Mouse (Mus musculus): ENCODE data around the gene Satb1. TPM values are rescaled to one million over a fixed set of nuclear protein-coding genes. Genes with fewer than 3 reads are reported as not detected.

Satb1 gene
- polyA plus RNA-seq, 1 experiment from 2014 or later, result 4.0 TPM

DNA sequence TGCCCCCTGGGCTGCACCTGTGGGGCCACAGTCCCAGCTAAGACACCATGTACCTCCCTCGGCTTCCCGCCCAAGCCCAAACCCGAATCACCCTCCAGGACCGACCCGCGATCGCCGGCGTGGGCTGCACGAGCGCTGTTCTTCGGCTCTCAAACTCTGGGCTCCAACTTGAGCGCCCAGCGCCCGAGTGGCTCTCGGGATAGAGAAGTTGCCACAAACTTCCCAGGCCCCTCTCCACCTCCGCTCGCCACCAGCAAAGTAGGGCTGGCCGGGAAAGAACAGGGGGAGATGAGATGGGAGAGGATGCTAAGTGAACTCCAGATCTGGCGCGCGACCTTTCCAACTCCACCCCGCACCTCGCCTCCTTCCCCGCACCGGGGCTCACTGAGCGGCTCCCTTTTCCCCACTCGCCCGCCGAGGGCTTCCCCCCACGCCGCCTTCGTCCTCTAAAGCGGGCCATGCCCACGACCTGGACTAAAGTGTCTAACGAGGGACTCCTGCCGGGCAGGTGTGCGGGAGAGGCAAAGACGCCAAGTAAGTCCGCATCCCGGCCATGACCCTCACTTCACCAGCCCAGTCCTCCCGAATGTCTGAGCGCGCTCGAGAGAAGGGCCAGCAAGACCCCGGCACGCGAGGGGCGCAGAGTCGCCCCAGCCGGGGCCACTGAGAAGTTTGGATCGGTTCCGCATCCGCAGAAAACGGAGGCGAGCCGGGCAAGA is 1.2 kb downstream of the Satb1 start:
- ATAC-seq (replicated peaks; ENCODE audit: low FRiP score) (peak; percentile 35), DNase-seq (ENCODE audit: low spot score) (peak; percentile 53)
- Histone ChIP-seq H3K9me3 (ENCODE audit: control insufficient read depth, low read length) (no peaks in the 10 kb centered on the region), H3K9ac (ENCODE audit: low read depth, low read length) (peak overlapping the region; percentile 37; the same call in 1 of the 2 replicates), H3K36me3 (ENCODE audit: control insufficient read depth, insufficient read depth, low read length) (no peaks in the 10 kb centered on the region), H3K4me3 (ENCODE audit: low read depth, low read length) (peak overlapping the region; percentile 66), H3K27ac (ENCODE audit: low read depth, low read length) (no peak overlapping the region), H3K4me2 (peak overlapping the region; percentile 97), H3K4me1 (replicated peaks; ENCODE audit: control insufficient read depth, insufficient read depth, low read length) (no peaks in the 10 kb centered on the region), H3K27me3 (replicated peaks; ENCODE audit: control insufficient read depth, insufficient read depth, low read length) (peaks cover 49% of the 10 kb centered on the region)
- WGBS, result under 1% methylated on average over 56 of the region's 57 CpGs

- DNase-seq (ENCODE audit: low spot score), result no peak
- WGBS, result 13% methylated on average over 14 of the region's 14 CpGs
- H3K4me2 ChIP-seq, result peak overlapping the region; percentile 97
These were observed 1.9 kb downstream of the Satb1 start for GRCm38 (mm10) chr17:51831121-51831701.

DNA sequence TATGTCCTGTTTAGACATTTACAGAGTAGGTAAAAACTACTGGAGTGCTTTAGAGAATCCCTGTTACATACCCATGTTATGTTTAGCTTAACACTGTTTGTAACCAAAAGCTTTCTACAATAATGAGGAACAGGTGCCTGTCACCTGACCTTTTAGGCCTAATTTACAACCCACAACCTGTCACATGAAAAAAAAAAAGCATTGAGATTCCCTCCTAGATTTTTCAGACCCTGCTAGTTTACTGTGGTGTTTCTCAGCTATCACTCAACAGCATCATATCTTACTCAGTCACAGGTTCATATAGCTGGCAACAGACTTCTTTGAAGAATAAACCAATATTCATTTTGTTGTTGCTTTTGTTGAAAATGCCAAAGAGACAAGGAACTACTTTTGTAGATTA is 3.7 kb downstream of the Satb1 start:
- no peak for DNase-seq (ENCODE audit: low spot score)
- H3K4me2 ChIP-seq, result no peak overlapping the region
- no peaks in the 10 kb centered on the region for H3K9me3 ChIP-seq (ENCODE audit: control insufficient read depth, low read length)
- no peak for ATAC-seq (replicated peaks; ENCODE audit: low FRiP score)
- H3K4me3 ChIP-seq (ENCODE audit: low read depth, low read length), result no peak overlapping the region
- H3K9ac ChIP-seq (ENCODE audit: low read depth, low read length), result no peak overlapping the region
- H3K27me3 ChIP-seq (replicated peaks; ENCODE audit: control insufficient read depth, insufficient read depth, low read length), result peaks cover 46% of the 10 kb centered on the region
- H3K36me3 ChIP-seq (ENCODE audit: control insufficient read depth, insufficient read depth, low read length), result no peaks in the 10 kb centered on the region
- H3K27ac ChIP-seq (ENCODE audit: low read depth, low read length), result no peak overlapping the region
- H3K4me1 ChIP-seq (replicated peaks; ENCODE audit: control insufficient read depth, insufficient read depth, low read length), result no peaks in the 10 kb centered on the region

More at GRCm38 (mm10) chr17:51831121-51831701, 1.9 kb downstream of the Satb1 start:
- peaks cover 54% of the 10 kb centered on the region for H3K27me3 ChIP-seq (replicated peaks; ENCODE audit: control insufficient read depth, insufficient read depth, low read length)
- H3K9me3 ChIP-seq (ENCODE audit: control insufficient read depth, low read length), result no peaks in the 10 kb centered on the region
- H3K4me3 ChIP-seq (ENCODE audit: low read depth, low read length), result peak overlapping the region; percentile 66
- H3K9ac ChIP-seq (ENCODE audit: low read depth, low read length), result no peak overlapping the region
- peak; percentile 28; the same call in 1 of the 2 replicates for ATAC-seq (replicated peaks; ENCODE audit: low FRiP score)
- no peaks in the 10 kb centered on the region for H3K36me3 ChIP-seq (ENCODE audit: control insufficient read depth, insufficient read depth, low read length)
- H3K4me1 ChIP-seq (replicated peaks; ENCODE audit: control insufficient read depth, insufficient read depth, low read length), result no peaks in the 10 kb centered on the region
- no peak overlapping the region for H3K27ac ChIP-seq (ENCODE audit: low read depth, low read length)

- H3K4me1 ChIP-seq (replicated peaks; ENCODE audit: control insufficient read depth, insufficient read depth, low read length), result no peaks in the 10 kb centered on the region
- no peak overlapping the region for H3K4me2 ChIP-seq
- no peaks in the 10 kb centered on the region for H3K9me3 ChIP-seq (ENCODE audit: control insufficient read depth, low read length)
- no peak overlapping the region for H3K4me3 ChIP-seq (ENCODE audit: low read depth, low read length)
- DNase-seq (ENCODE audit: low spot score) (no peak), ATAC-seq (replicated peaks; ENCODE audit: low FRiP score) (no peak)
- 66% methylated on average over 8 of the region's 8 CpGs for WGBS
- H3K36me3 ChIP-seq (ENCODE audit: control insufficient read depth, insufficient read depth, low read length), result no peaks in the 10 kb centered on the region
- no peak overlapping the region for H3K27ac ChIP-seq (ENCODE audit: low read depth, low read length)
- peaks cover 33% of the 10 kb centered on the region for H3K27me3 ChIP-seq (replicated peaks; ENCODE audit: control insufficient read depth, insufficient read depth, low read length)
- H3K9ac ChIP-seq (ENCODE audit: low read depth, low read length), result no peak overlapping the region
These were observed 5.1 kb downstream of the Satb1 start for GRCm38 (mm10) chr17:51827922-51828410.

DNA sequence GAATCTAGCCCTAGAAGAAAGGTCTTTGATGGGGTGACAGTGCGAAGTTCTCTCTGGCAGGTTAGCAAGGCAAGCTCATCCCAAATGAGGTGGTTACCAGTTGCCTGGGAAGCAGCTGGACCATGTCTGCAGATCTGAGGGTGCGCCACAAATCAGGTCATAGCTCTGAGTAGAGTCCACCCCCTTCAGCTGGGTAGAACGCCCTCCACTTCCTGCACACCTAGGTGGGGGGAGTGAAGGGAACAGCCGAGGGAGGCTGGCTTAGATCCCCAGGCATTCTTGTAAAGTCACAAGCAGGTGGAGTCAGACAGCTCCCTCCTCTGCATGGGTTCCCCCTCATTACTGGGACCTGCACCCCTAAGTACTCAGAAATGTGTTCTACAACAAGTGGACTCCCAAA is 6.6 kb downstream of the Satb1 start:
- Histone ChIP-seq H3K36me3 (ENCODE audit: control insufficient read depth, insufficient read depth, low read length) (no peaks in the 10 kb centered on the region), H3K27me3 (replicated peaks; ENCODE audit: control insufficient read depth, insufficient read depth, low read length) (peaks cover 18% of the 10 kb centered on the region), H3K4me3 (ENCODE audit: low read depth, low read length) (no peak overlapping the region), H3K9ac (ENCODE audit: low read depth, low read length) (no peak overlapping the region), H3K4me1 (replicated peaks; ENCODE audit: control insufficient read depth, insufficient read depth, low read length) (no peaks in the 10 kb centered on the region), H3K27ac (ENCODE audit: low read depth, low read length) (no peak overlapping the region), H3K4me2 (no peak overlapping the region), H3K9me3 (ENCODE audit: control insufficient read depth, low read length) (no peaks in the 10 kb centered on the region)
- WGBS, result 68% methylated on average over 4 of the region's 4 CpGs
- no peak for ATAC-seq (replicated peaks; ENCODE audit: low FRiP score)
- no peak for DNase-seq (ENCODE audit: low spot score)

DNA sequence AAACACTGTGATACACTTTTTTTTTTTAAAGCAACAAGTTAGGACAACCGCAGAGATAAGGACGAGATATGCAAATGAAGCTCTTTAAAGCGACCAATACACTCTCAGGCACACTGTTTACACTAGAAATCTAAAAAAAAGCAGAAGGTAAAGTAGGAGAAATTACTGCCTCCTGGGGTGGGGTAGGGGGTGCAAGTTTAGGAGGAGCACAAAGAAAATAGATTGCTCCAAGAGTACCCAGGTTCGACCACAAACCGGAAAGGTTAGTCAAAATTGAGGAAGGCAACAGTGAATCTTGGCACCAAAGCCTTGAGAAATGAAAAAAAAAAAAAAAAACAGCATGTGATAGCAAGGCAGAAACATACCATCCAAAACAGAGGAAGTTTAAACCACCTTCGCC is 18.8 kb downstream of the Satb1 start:
- Histone ChIP-seq H3K36me3 (ENCODE audit: control insufficient read depth, insufficient read depth, low read length) (no peaks in the 10 kb centered on the region), H3K4me2 (peak overlapping the region; percentile 97), H3K27me3 (replicated peaks; ENCODE audit: control insufficient read depth, insufficient read depth, low read length) (no peaks in the 10 kb centered on the region; the same call in 1 of the 2 replicates), H3K4me3 (ENCODE audit: low read depth, low read length) (no peak overlapping the region), H3K9ac (ENCODE audit: low read depth, low read length) (no peak overlapping the region), H3K4me1 (replicated peaks; ENCODE audit: control insufficient read depth, insufficient read depth, low read length) (no peaks in the 10 kb centered on the region), H3K27ac (ENCODE audit: low read depth, low read length) (no peak overlapping the region), H3K9me3 (ENCODE audit: control insufficient read depth, low read length) (no peaks in the 10 kb centered on the region)
- DNase-seq (ENCODE audit: low spot score) (no peak), ATAC-seq (replicated peaks; ENCODE audit: low FRiP score) (no peak)
- WGBS, result 6% methylated on average over 6 of the region's 6 CpGs

GRCm38 (mm10) chr17:51813784-51814120 is 19.3 kb downstream of the Satb1 start:
- peak overlapping the region; percentile 73 for H3K9ac ChIP-seq (ENCODE audit: low read depth, low read length)
- no peak for DNase-seq (ENCODE audit: low spot score)
- H3K4me3 ChIP-seq (ENCODE audit: low read depth, low read length), result peak overlapping the region; percentile 79
- peak overlapping the region; percentile 97 for H3K4me2 ChIP-seq
- ATAC-seq (replicated peaks; ENCODE audit: low FRiP score), result no peak
- no peak overlapping the region for H3K27ac ChIP-seq (ENCODE audit: low read depth, low read length)
- H3K9me3 ChIP-seq (ENCODE audit: control insufficient read depth, low read length), result no peaks in the 10 kb centered on the region
- H3K27me3 ChIP-seq (replicated peaks; ENCODE audit: control insufficient read depth, insufficient read depth, low read length), result no peaks in the 10 kb centered on the region; the same call in 1 of the 2 replicates
- no peaks in the 10 kb centered on the region for H3K36me3 ChIP-seq (ENCODE audit: control insufficient read depth, insufficient read depth, low read length)
- WGBS, result 0% methylated on average over 6 of the region's 6 CpGs
- H3K4me1 ChIP-seq (replicated peaks; ENCODE audit: control insufficient read depth, insufficient read depth, low read length), result no peaks in the 10 kb centered on the region

DNA sequence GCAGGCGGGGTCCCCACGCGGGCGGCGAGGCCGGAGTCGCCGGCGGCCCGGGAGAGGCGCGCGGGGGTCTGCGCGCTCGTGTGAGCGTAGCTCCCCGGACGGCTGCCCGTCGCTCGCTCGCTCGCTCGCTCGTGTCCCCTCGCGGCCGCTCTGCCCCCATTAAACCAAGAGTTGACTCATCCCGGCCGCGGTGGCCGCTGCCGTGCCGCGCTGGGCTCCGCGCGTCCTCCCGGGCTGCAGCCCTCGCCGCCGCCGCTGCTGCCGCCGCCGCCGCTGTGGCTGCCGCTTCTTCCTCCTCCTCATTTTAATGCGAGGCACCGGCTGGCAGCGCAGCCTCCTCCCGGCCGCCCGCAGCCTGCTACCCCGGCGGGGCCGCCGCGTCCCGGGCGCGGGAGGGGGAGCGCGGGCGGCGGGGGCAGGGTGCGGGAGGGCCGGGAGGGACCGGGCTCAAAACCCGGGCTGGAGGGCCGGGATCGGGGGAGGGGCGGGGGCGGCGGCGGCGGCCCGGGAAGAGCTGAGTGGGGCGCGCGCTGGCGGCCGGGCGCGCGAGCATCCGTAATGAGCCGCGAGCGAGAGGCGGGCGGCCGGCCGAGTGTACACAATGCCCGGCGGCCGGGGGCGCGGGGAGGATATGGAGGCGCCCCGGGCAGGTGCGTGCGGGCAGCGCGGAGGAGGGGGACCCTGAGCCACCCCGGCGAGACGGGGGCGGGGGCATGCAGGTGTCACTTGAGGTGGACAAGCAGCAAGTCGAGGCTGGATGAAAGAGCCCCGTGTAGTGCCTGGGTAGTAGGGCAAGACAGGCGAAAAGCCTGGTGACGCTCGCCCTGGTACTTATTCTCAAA is 19.9 kb downstream of the Satb1 start:
- no peaks in the 10 kb centered on the region; the same call in 1 of the 2 replicates for H3K27me3 ChIP-seq (replicated peaks; ENCODE audit: control insufficient read depth, insufficient read depth, low read length)
- H3K9ac ChIP-seq (ENCODE audit: low read depth, low read length), result peak overlapping the region; percentile 73
- WGBS, result 1% methylated on average over 50 of the region's 115 CpGs
- no peaks in the 10 kb centered on the region for H3K36me3 ChIP-seq (ENCODE audit: control insufficient read depth, insufficient read depth, low read length)
- H3K4me3 ChIP-seq (ENCODE audit: low read depth, low read length), result peak overlapping the region; percentile 79
- peak; percentile 58 for ATAC-seq (replicated peaks; ENCODE audit: low FRiP score)
- H3K27ac ChIP-seq (ENCODE audit: low read depth, low read length), result peak overlapping the region; percentile 25; the same call in 1 of the 2 replicates
- H3K4me2 ChIP-seq, result peak overlapping the region; percentile 97
- peak; percentile 59 for DNase-seq (ENCODE audit: low spot score)
- H3K4me1 ChIP-seq (replicated peaks; ENCODE audit: control insufficient read depth, insufficient read depth, low read length), result no peaks in the 10 kb centered on the region
- no peaks in the 10 kb centered on the region for H3K9me3 ChIP-seq (ENCODE audit: control insufficient read depth, low read length)
